Mouse (Mus musculus) ovary, postnatal 36 days (tissue): ENCODE data around the gene Uckl1.

Source experiments
- DNase-seq: peaks from one replicate; pipeline ENCODE4 v3.0.0; 2022; ENCODE audit warnings: low spot score, mixed read lengths

The Uckl1 gene

DNA sequence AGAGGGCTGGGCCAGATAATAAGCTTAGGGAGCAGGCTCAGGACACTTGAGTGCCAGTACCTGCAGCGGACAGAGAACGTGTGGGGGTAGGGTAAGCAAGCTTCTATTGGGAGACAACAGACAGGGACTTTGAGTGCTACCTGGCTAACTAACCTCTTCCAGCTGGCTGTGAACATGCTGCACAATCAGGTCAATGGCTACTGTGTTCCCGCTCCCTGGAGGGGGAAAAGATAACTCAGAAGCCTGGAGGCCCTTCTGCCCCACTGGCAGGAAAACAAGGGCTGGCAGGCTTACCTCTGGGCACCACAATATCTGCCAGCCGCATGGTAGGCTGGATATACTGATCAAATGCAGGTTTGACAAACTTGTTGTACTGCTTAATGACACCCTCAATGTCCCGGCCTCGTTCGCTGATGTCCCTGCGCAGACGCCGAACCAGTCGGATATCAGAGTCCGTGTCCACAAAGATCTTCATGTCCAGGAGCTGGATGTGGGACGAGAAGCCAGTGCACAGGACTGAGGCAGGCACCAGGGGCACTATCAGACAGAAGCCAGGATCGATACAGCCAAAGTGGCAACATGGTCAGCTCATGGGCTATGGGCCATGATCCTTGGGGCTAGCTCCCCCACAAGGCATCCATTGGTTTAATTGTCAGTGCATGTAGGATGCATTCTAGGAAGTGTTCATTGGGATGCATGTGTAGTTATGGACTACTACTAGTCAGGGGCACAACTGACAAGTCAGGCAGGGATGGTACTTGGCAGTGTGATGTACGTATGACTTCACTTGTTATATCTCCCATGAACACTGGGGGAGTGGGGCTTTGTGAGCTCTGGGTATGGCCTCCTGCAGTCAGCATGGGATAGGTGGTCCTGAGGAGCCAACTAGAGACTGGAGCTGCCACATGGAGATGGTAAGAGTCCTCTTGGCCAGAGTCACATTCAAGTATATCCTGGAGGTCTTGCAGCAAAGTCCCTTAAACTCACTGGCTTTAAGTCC, 11.5 kb downstream of the Uckl1 start:
- DNase-seq: no peak

DNA sequence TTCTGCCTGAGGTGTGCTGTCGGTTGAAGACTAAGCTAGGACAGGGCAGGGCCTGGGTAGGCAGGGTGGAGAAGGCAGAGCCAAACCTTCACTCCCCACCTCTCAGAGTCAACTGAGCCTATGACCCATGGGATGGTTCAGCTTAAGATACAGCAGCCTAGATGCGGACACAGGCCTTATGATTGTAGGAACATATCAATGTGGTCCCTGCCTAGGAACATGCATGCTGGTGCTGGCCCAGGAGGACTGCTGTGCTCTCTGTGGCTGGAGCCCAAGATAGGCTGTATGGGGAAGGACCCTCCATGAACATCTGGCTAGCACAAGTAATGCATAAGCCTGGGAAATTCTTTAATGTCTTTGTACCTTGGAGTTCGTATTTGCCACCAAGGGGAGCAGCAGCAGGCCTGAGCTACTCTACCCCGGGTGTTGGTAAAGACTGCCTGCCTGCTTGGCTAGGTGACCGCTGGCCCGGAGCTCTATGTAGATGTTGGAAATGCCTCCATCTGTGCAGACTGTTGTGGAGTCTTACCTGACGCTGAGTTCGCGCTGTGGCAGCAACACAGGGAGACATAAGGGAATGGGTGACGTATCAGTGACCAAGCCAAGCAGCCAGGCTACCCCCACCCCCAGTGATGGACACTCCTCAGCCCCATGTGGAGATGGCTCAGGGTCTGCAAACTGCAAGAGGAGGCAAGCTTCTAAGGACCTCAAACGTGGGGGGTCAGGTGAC, 12.6 kb downstream of the Uckl1 start:
- DNase-seq: no peak

DNA sequence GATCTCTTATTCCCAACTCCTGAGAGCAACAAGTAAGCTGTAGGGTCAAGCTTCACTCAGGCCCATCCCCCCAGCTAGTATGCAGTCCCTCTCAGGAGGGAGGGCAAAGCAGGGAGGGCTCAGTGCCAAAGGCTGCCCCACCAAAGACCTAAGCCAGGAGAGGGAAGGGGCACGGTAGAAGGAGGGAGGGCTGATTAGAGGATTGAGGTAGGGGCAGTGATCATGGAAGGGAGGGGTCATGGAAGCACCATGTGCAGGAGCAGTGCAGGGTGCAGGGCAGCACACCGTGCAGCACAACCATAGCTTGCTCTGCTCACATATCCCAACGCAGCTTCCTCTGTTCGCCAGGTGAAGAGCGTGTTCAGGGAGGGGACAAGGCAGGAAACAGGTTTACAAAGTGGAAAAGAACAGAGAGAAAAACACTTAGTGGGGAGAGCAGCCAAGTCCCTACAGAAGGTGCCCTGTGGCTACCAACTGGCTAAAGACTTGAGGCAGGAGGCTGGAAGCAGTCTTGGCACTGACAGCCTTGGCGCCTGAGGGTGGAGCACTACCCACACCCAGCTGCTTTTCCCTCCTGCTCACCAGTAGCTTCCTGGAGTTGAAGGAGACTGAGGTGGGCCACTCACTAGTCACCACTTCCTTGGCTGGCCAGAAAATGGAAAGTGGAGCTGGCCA, 13.6 kb downstream of the Uckl1 start:
- DNase-seq: no peak

DNA sequence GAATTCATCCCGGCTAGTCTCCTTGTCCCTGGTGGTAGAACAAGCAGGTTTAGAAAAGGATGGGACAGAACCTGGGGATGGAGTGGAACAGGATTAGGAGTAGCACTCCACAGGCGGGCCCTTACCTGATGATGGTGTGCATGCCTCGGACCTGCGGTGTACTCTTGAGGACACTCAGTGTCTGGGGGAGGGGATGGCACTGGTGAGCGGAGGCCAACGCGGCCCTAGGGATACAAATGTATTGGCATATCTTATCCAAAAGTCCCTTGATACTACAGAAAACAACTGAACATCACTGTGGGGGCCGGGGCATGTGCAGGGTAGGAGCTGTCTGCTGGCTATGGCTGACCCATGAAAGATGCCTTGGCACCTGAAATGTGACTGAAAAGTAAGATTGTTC, 14.3 kb downstream of the Uckl1 start:
- DNase-seq: no peak

DNA sequence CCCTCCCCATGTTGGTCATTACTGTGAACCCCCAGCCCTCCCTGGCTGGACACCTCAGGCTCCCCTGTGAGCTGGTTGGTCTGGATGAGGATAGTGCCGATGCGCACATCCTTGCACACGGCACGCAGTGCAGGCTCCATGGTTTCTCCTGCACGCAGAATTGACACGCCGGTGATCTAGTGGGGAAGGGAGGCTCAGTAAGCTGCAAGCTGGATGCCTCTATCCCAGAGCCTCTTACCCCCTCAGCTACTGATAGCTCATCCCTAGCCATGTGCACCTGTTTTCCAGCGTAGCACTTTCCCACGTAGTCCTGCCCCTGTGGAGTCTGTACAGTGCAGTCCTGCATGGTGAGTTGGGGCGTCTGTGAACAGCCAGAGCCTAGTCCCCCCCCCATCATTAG, 14.8 kb downstream of the Uckl1 start:
- DNase-seq: no peak

DNA sequence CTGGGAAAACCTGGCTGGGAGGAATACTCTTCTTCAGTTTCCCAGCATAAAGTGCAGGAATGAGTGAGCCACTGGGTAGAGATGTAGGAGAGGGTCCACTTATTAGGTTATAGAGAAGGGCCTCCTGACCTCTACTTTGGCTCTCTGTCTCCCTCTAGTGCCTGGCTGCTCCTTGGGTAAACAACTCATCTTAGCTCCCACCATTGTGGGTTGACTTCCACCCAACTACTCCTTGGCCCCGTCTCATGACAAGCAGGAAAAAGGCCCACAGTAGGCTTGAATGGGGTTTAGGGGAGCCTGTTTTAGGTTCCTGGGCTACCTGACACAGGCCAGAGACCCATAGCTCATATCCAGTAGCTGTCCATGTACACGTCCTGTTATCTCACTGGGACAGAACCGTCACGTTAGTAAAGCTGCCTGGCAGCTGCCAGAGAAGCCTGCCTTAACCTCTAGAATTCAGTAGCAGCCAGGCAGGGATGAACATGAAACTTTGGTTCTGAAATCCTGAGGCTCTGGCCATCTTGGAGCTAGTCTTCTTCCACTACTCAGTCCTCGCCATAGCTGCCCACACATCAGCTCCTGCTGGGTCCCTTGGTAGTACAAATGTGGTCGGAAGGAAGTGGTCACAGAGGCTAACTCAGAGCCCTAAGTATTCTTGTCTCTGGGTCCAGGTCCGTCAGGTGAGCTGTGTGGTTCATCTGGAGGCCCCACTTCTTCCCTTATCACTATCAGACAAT, 16.3 kb downstream of the Uckl1 start:
- no peak for DNase-seq

DNA sequence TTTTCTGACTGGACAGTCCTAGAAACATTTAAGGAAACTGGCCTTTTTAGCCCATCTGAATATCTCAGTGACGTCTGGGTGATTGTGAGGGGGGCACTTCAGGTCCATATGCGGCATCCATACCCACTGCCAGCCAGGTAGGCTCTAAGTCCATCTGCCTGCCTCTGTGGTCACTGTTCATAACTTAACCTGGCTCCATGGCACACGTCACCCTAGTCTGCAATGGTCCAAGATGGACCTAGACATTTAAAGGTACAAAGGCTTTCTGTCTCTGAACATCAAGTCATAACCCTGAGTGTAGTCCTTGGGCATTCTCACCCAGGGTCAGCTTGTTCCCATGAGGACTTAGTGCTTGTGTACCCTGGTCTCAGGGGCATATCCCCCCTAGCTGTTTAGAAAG, 17.4 kb downstream of the Uckl1 start:
- DNase-seq: no peak

DNA sequence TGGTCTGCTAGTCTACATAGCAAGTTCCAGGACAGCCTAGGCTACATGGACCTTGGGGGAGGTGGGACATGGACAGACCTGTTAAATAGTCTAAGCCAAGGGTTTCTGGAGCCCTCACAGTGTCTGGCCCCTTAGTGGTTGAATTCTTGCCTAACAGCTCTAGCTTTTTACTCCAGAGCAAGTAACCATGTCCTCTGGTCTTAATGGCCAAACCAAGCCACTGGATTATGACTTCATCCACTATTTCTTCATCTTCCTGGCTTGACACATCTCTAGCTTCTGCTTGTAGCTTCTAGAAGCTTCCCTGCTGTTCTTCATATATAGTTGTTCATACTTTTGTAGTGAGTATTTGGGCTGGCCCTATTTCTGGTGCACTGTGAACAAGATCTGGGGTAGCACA, 30.9 kb downstream of the Uckl1 start:
- no peak for DNase-seq

DNA sequence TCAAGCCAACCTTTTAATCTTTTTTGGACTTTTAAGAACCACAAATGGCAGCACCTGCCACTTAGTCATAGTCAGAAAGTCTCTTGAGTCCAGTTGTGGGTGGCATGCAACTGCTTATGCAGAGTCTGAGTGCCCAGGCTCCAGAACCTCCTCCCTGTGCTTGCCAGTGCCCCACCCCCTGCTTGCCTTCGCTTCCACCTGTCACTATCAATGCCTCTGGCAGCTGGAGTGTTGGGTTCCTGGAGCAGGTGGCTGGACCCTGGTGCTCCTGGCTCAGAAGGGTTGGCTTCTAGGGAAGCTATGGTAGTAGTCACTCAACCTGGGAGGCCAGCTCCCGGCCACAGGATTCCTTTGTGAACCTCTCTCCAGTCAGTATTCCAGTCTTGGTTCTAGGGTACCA, 34.5 kb downstream of the Uckl1 start:
- DNase-seq: no peak

DNA sequence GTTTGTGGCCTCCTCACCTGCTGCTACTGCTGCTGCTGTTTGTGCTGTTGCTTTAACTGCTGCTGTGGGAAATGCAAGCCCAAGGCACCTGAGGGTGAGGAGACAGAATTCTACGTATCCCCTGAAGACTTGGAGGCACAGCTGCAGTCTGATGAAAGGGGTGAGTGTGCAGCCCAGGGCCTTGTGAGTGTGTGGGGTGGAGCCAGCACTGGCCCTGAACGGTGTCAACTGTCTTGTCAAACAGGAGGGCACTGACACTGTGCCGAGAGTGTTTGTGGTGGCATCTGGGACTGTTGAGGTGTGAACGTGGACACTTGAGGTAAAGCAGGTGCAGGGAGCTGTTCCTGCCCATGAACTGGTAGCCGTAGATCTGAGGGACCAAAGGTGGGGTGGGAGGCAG, 36.0 kb downstream of the Uckl1 start:
- no peak for DNase-seq

DNA sequence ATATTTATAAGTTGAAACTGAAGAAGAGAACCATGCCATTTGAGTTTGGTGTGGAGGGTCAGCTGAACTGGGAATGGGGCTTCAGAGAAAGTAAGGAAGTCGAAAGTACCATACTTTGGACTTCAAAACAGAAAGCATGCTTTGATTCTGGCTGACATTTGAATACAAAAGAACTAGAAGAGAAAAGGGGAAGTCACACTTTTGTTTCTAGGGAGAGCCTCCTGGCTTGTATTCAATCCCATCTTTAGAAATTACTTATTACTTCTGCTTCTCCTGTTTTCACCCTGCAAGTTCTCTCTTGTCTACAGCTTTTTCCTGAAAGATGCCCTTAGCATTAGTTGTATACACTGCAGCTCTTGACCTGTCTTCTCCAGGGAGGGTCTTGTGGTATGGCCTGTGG, 36.5 kb downstream of the Uckl1 start:
- no peak for DNase-seq

DNA sequence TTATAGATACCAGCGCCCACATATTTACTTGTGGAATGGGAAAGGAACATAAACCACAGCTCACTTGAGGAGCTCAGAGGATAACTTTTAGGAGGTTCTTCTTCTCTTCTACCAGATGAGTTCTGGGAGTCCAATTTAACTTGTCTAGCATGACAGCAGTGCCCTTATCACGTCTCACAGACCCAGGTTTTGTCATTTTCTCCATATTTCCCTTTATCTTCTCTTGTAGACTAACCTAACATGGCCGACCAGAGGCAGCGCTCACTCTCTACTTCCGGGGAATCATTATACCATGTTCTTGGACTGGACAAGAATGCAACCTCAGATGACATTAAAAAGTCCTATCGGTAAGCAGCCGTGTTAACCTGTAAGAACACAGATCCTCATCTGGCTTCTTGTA, 38.5 kb downstream of the Uckl1 start:
- DNase-seq: no peak

DNA sequence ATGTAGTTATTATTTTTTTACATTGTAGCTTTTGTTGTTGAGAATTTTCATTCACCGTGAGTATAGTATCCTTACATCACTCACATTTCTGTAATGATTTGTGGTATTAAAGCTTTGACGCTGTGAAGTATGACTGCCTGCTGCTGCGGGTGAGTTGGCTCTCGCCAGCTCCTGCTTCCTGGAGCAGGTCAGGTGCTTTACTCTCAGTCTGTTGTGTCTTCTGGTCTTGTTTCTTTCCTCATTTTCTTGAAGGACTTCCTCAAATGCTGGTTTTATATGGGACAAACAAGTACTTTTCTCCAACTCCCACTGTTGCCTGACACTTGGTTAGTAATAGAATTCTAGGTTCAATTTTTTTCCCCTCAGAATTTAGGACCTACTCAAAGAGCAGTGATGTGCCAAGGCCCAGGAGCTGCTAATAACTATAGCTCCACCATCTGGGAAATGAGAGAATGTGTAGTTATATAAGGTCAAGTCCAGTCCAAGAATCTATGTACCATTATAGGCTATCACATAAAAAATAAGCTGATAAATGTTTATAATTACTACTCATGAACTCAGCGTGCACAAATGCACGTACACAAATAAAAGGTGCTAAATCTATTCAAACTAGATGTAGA, 42.8 kb downstream of the Uckl1 start:
- DNase-seq: no peak

DNA sequence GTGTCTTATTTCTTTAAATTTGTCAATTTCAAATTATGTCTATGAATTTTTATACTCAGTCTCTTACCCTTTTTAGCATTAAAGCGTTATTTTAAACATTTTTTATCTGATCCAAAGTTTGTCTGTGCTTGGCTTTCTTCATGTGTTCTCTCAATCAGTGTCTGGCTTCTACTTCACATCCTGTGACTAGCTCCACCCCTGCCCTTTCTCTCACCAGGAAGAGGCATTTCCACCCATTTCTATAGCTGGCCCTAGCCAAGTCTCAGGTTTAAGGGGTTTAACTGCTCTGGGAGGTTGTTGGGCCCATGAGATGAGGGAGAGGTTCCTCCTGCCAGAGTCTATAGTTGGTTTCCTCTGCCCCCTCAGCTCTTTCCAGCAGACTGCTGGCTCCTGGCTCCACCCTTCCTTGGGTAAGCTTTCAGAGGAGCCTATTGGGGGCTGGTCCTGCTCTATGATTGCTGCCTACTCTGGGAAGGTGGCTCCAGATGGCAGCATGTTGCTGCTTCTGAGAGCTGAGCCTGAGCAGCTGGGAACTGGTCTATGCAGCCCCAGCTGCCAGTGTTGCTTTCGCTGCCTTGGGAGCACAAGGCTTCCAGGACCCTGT, 47.1 kb downstream of the Uckl1 start:
- no peak for DNase-seq

DNA sequence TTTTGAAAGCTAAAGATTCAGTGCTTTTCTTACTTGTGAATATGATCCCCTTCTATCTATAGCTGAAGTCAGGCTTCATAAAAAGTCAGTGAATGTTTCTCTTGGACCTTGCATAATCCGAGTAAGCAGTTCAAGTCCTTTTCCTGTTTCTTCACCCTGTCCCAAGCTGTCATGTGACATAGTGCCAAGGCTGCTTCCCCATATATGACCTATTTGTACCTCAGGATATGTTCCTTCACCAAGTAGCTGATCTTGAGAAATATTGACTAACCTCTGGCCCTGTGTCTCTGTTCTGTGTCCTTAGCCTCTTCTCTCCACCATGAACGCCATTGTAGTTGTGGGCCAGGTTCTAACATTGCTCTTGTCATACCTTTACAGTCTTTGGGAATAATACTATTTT, 48.3 kb downstream of the Uckl1 start:
- no peak for DNase-seq

DNA sequence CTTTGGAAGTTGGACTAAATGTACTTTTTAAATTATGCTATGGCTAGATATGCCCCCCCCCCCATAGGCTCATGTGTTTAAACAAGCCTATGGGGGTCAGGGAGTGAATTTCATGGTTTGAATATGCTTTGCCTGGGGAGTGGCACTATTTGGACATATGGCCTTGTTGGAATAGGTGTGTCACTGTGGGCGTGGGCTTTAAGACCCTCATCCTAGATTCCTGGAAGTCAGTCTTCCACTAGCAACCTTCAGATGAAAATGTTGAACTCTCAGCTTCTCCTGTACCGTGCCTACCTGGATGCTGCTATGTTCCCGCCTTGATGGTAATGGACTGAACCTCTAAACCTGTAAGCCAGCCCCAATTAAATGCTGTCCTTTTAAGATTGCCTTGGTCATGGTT, 52.1 kb downstream of the Uckl1 start:
- no peak for DNase-seq

DNA sequence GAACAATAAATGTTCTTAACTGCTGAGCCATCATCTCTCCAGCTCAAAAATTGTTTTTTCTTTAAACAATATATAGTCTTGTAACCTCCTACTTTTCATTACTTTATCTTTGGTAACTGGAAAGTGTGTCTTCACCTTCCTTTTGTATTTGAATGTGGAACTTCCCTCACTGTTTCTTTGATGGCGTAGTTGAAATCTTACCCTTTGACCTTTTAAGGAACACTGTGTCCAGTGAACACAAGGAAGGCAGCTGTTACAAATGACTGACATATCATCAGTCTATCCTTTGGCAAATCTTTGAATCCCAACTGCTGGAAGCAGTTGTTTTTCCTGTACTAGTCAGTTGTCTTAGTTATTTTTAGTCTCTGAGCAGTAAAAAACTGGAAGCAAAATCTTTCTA, 55.6 kb downstream of the Uckl1 start:
- no peak for DNase-seq

DNA sequence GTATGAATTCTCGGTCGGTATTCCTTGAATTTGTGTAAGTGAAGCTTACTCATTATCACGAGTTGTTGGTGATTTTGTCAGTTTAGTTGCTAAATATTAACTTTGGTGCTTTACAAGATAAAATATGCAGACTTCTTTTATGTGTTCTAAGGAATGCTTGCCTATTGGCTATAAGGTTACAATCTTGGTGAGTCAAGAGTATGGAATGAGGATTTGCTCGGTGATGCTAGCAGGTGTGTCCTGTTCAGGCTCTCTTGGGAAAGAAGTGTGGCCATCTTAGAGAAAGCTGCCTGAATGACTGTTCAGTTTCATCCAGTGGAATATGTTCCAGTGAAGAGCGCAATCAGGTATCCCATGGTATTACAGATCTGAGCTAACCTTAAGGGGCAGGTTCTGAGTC, 59.2 kb downstream of the Uckl1 start:
- no peak for DNase-seq

DNA sequence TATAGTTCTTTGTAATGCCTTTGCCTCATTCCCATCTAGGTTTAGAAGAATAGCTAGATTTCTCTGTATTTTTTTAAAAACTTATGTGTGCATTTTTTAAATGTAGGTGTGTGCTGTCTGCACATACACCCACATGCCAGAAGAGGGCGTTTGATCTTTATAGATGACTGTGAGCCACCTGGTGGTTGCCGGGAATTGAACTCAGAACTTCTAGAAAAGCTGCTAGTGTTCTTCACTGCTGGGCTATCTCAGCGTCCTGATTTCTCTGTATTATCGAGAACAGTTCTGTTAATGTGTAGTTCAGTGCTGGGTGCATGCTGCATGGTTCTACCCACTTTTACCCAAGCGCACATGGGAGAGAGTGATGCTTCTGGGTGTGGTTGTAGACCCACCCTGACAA, 61.9 kb downstream of the Uckl1 start:
- no peak for DNase-seq

DNA sequence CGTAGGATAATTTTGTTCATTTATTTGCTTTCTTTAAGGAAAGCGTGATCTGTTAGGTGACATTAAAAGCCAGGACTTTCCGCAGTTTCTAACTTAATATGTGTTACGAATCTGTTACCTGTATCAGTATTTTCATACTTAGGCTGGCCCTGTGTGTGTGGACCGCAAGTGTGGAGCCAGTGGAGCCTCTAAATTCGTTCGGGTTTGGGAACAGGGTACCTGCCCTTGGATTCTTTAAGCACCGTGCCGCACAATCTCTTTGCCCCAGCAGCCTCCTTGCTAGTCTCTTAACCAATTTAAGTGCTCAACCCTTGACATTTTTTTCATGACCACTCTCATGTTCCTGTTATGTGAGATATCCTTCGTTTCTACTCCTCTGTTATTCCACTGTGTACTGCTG, 63.2 kb downstream of the Uckl1 start:
- DNase-seq: no peak

DNA sequence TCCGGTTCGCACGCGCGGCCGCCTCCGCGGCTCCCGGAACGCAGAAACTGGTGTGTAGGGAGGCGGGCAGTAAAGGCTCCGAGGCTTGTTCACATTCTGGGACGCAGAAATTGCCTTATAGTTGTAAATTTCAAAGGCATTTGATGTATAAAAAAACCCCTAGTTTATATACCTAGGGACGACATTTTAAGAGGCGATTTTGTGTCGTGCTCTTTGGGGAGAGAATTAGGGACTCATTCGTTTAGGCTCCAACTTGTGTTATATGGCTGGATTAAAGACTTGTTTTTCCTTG, 63.8 kb downstream of the Uckl1 start:
- DNase-seq: no peak
